Comparison of ENCODE assay signal across 36 mouse cellular contexts in genomic region chr14:51737967-51738366, GRCm38 (mm10). TPM values are rescaled to one million over a fixed set of nuclear protein-coding genes. Genes with fewer than 3 reads are reported as not detected.
DNase-seq lines count a peak whose midpoint lies in the region; ATAC-seq and TF ChIP-seq lines count a peak whose summit lies in the region.
"Had no signal": no experiment of that assay in that cellular context is flagged by ENCODE, and none has a peak within 500 bp of the region (broad histone marks: within the 10 kb centered on the region; RNA-seq: fewer than 3 reads in every experiment).

No protein-coding gene starts in this region.

- H3K27ac ChIP-seq in forebrain, postnatal 0 days (ENCODE audit: low read depth, low read length): no peak overlapping the region
- no peak overlapping the region for H3K27ac ChIP-seq in forebrain, embryonic 13.5 days
- H3K27ac ChIP-seq in midbrain, embryonic 11.5 days (ENCODE audit: low read depth, low read length): no peak overlapping the region
- H3K27ac ChIP-seq in midbrain, embryonic 13.5 days: no peak overlapping the region
- H3K27ac ChIP-seq in embryonic facial prominence, embryonic 15.5 days (replicated peaks): no peak overlapping the region
- H3K27ac ChIP-seq: forebrain, embryonic 15.5 days; heart, adult 2 months; heart, embryonic 13.5 days; kidney, postnatal 0 days; limb, embryonic 13.5 days; liver, embryonic 12.5 days had no signal

- TF ChIP-seq CTCF in forebrain, postnatal 0 days (IDR thresholded peaks at IDR 0.05; ENCODE audit: low read depth): no peak
- TF ChIP-seq CTCF in E14TG2a.4 (conservative IDR thresholded peaks at IDR 0.05; ENCODE audit: low read length): no peak

- no peak overlapping the region for H3K9ac ChIP-seq in forebrain, postnatal 0 days
- H3K9ac ChIP-seq in forebrain, embryonic 13.5 days: no peak overlapping the region
- no peak overlapping the region for H3K9ac ChIP-seq in midbrain, embryonic 11.5 days (ENCODE audit: low read length)
- no peak overlapping the region for H3K9ac ChIP-seq in midbrain, embryonic 13.5 days (replicated peaks)
- H3K9ac ChIP-seq in embryonic facial prominence, embryonic 15.5 days: no peak overlapping the region
- H3K9ac ChIP-seq: forebrain, embryonic 15.5 days; heart, embryonic 13.5 days; limb, embryonic 13.5 days; liver, embryonic 12.5 days; liver, postnatal 0 days had no signal

- H3K27me3 ChIP-seq in forebrain, postnatal 0 days (ENCODE audit: insufficient read depth, low read length): peaks cover 30% of the 10 kb centered on the region
- peaks cover 51% of the 10 kb centered on the region for H3K27me3 ChIP-seq in forebrain, embryonic 13.5 days
- peaks cover 39% of the 10 kb centered on the region for H3K27me3 ChIP-seq in midbrain, embryonic 11.5 days (ENCODE audit: control insufficient read depth, insufficient read depth, low read length)
- H3K27me3 ChIP-seq in midbrain, embryonic 13.5 days: peaks cover 53% of the 10 kb centered on the region
- H3K27me3 ChIP-seq in E14TG2a.4 (ENCODE audit: insufficient read depth, low read length): peaks cover 42% of the 10 kb centered on the region
- H3K27me3 ChIP-seq in embryonic facial prominence, embryonic 15.5 days: peaks cover 46% of the 10 kb centered on the region

- no peak overlapping the region for H3K4me3 ChIP-seq in forebrain, postnatal 0 days (ENCODE audit: low read depth, low read length)
- H3K4me3 ChIP-seq in forebrain, embryonic 13.5 days: no peak overlapping the region
- no peak overlapping the region for H3K4me3 ChIP-seq in midbrain, embryonic 11.5 days (ENCODE audit: low read depth, low read length)
- no peak overlapping the region for H3K4me3 ChIP-seq in midbrain, embryonic 13.5 days (replicated peaks)
- H3K4me3 ChIP-seq in E14TG2a.4 (replicated peaks; ENCODE audit: low read length): peak overlapping the region; percentile 49; the same call in 1 of the 2 replicates
- no peak overlapping the region for H3K4me3 ChIP-seq in embryonic facial prominence, embryonic 15.5 days (replicated peaks)
- H3K4me3 ChIP-seq: heart, adult 2 months; liver, embryonic 12.5 days; megakaryocyte, embryonic 14.5 days had no signal

- no peak overlapping the region for H3K4me2 ChIP-seq in forebrain, postnatal 0 days (ENCODE audit: low read depth)
- no peak overlapping the region for H3K4me2 ChIP-seq in forebrain, embryonic 13.5 days
- H3K4me2 ChIP-seq in midbrain, embryonic 11.5 days: no peak overlapping the region
- H3K4me2 ChIP-seq in midbrain, embryonic 13.5 days (replicated peaks): no peak overlapping the region
- no peak overlapping the region for H3K4me2 ChIP-seq in embryonic facial prominence, embryonic 15.5 days (replicated peaks)
- H3K4me2 ChIP-seq: liver, embryonic 12.5 days had no signal

- no peaks in the 10 kb centered on the region for H3K9me3 ChIP-seq in forebrain, postnatal 0 days (ENCODE audit: low read length)
- no peaks in the 10 kb centered on the region for H3K9me3 ChIP-seq in forebrain, embryonic 13.5 days (replicated peaks)
- H3K9me3 ChIP-seq in midbrain, embryonic 11.5 days (ENCODE audit: control insufficient read depth, low read length): no peaks in the 10 kb centered on the region
- no peaks in the 10 kb centered on the region for H3K9me3 ChIP-seq in midbrain, embryonic 13.5 days
- no peaks in the 10 kb centered on the region for H3K9me3 ChIP-seq in E14TG2a.4 (ENCODE audit: low read length)
- H3K9me3 ChIP-seq in embryonic facial prominence, embryonic 15.5 days (replicated peaks): no peaks in the 10 kb centered on the region
- H3K9me3 ChIP-seq: forebrain, embryonic 15.5 days; heart, embryonic 13.5 days; limb, embryonic 13.5 days; liver, embryonic 12.5 days; megakaryocyte, embryonic 14.5 days had no signal

- peaks cover 10% of the 10 kb centered on the region; the same call in 1 of the 2 replicates for H3K4me1 ChIP-seq in forebrain, postnatal 0 days (ENCODE audit: insufficient read depth)
- H3K4me1 ChIP-seq in forebrain, embryonic 13.5 days: peaks cover 24% of the 10 kb centered on the region
- H3K4me1 ChIP-seq in midbrain, embryonic 11.5 days (ENCODE audit: control insufficient read depth, insufficient read depth, low read length): peaks cover 8% of the 10 kb centered on the region
- H3K4me1 ChIP-seq in midbrain, embryonic 13.5 days (replicated peaks): peaks cover 22% of the 10 kb centered on the region
- H3K4me1 ChIP-seq in E14TG2a.4 (replicated peaks; ENCODE audit: low read depth, low read length): peaks cover 33% of the 10 kb centered on the region
- H3K4me1 ChIP-seq in embryonic facial prominence, embryonic 15.5 days: peaks cover 24% of the 10 kb centered on the region
- H3K4me1 ChIP-seq: liver, embryonic 12.5 days had no signal

- no peak for DNase-seq in forebrain, postnatal 0 days
- DNase-seq in midbrain, embryonic 11.5 days (ENCODE audit: low spot score, missing footprints): peak; percentile 80
- DNase-seq in liver: no peak
- DNase-seq: adrenal gland, postnatal 14 days; cerebellum, adult 11 months; cerebellum, adult 9-10 months; cerebellum, postnatal 36 days; embryo, embryonic 11 days; heart, adult 2 months; heart, postnatal 10 days; kidney, adult 18-20 months; liver, postnatal 0 days; lung, postnatal 4 days; spleen, adult 18-20 months; thymus, postnatal 14 days had no signal

- ATAC-seq in forebrain, postnatal 0 days: 0 out of 2 replicates have a peak, but pooled peaks have one; percentile 18
- no peak for ATAC-seq in forebrain, embryonic 13.5 days
- no peak; the same call in 1 of the 2 replicates for ATAC-seq in midbrain, embryonic 11.5 days (ENCODE audit: low FRiP score)
- ATAC-seq in midbrain, embryonic 13.5 days: no peak
- ATAC-seq in embryonic facial prominence, embryonic 15.5 days (ENCODE audit: insufficient number of reproducible peaks, low FRiP score, low TSS enrichment, low read depth): peak; percentile 47; the same call in 1 of the 2 replicates
- ATAC-seq: hindbrain, embryonic 16.5 days; liver, embryonic 12.5 days; liver, postnatal 0 days; lung, postnatal 0 days had no signal

- H3K36me3 ChIP-seq in forebrain, postnatal 0 days (ENCODE audit: insufficient read depth): no peaks in the 10 kb centered on the region
- H3K36me3 ChIP-seq in forebrain, embryonic 13.5 days (ENCODE audit: poor library complexity, severe bottlenecking): no peaks in the 10 kb centered on the region
- no peaks in the 10 kb centered on the region for H3K36me3 ChIP-seq in midbrain, embryonic 11.5 days (ENCODE audit: control insufficient read depth, insufficient read depth, low read length)
- H3K36me3 ChIP-seq in midbrain, embryonic 13.5 days: no peaks in the 10 kb centered on the region
- no peaks in the 10 kb centered on the region for H3K36me3 ChIP-seq in E14TG2a.4 (ENCODE audit: insufficient read depth, low read length)
- no peaks in the 10 kb centered on the region for H3K36me3 ChIP-seq in embryonic facial prominence, embryonic 15.5 days
- H3K36me3 ChIP-seq: forebrain, embryonic 15.5 days; heart, embryonic 13.5 days; limb, embryonic 13.5 days; liver, embryonic 12.5 days had no signal

- WGBS in forebrain, postnatal 0 days: 14% methylated on average over 12 of the region's 12 CpGs
- 9% methylated on average over 12 of the region's 12 CpGs for WGBS in forebrain, embryonic 13.5 days
- 7% methylated on average over 12 of the region's 12 CpGs for WGBS in midbrain, embryonic 11.5 days
- 13% methylated on average over 12 of the region's 12 CpGs for WGBS in midbrain, embryonic 13.5 days
- WGBS in embryonic facial prominence, embryonic 15.5 days: 14% methylated on average over 12 of the region's 12 CpGs

RNA-seq across cellular contexts. Expression of gene Gm5800, which starts 21.0 kb away (rescaled TPM):
- not detected in 2 replicates for total RNA-seq in forebrain, postnatal 0 days (2014; rRNA removed)
- polyA plus RNA-seq in forebrain, postnatal 0 days (2015; fragmentation: Nextera tagmentation; extraction: Ambion mirVana): not detected in 2 replicates
- polyA plus RNA-seq in forebrain, embryonic 13.5 days (2015; fragmentation: Nextera tagmentation; extraction: Ambion mirVana): not detected in 2 replicates
- not detected in 2 replicates for polyA plus RNA-seq in midbrain, embryonic 11.5 days (2014; fragmentation: Nextera tagmentation; extraction: Ambion mirVana)
- not detected in 2 replicates for polyA plus RNA-seq in midbrain, embryonic 13.5 days (2015; fragmentation: Nextera tagmentation; extraction: Ambion mirVana)
- polyA plus RNA-seq in embryonic facial prominence, embryonic 15.5 days (2015; fragmentation: Nextera tagmentation; extraction: Ambion mirVana): not detected in 2 replicates
- total RNA-seq: adrenal gland, postnatal 14 days; gastrocnemius, adult 8-10 months; gastrocnemius, postnatal 4 days; heart, adult 2 months; heart, postnatal 10 days; hematopoietic stem cell, adult 5-6 weeks; left cerebral cortex, postnatal 10 days had no signal
- polyA plus RNA-seq: embryonic facial prominence, embryonic 14.5 days; forebrain, embryonic 15.5 days; heart, adult 2 months; heart, embryonic 13.5 days; hindbrain, embryonic 16.5 days; intestine, embryonic 14.5 days; kidney, postnatal 0 days; limb, embryonic 13.5 days; liver, embryonic 12.5 days; liver, postnatal 0 days; lung, postnatal 0 days; neural tube, embryonic 14.5 days; stomach, embryonic 16.5 days; urinary bladder, adult 2 months had no signal

RNA-seq across cellular contexts. Expression of gene Ang4, which starts 35.4 kb away (rescaled TPM):
- total RNA-seq in forebrain, postnatal 0 days (2014; rRNA removed): not detected in 2 replicates
- polyA plus RNA-seq in forebrain, postnatal 0 days (2015; fragmentation: Nextera tagmentation; extraction: Ambion mirVana): not detected in 2 replicates
- not detected in 2 replicates for polyA plus RNA-seq in forebrain, embryonic 13.5 days (2015; fragmentation: Nextera tagmentation; extraction: Ambion mirVana)
- not detected in 2 replicates for polyA plus RNA-seq in midbrain, embryonic 11.5 days (2014; fragmentation: Nextera tagmentation; extraction: Ambion mirVana)
- polyA plus RNA-seq in midbrain, embryonic 13.5 days (2015; fragmentation: Nextera tagmentation; extraction: Ambion mirVana): not detected in 2 replicates
- polyA plus RNA-seq in embryonic facial prominence, embryonic 15.5 days (2015; fragmentation: Nextera tagmentation; extraction: Ambion mirVana): not detected in 2 replicates
- total RNA-seq: adrenal gland, postnatal 14 days; gastrocnemius, adult 8-10 months; gastrocnemius, postnatal 4 days; heart, adult 2 months; heart, postnatal 10 days; hematopoietic stem cell, adult 5-6 weeks; left cerebral cortex, postnatal 10 days had no signal
- polyA plus RNA-seq: embryonic facial prominence, embryonic 14.5 days; forebrain, embryonic 15.5 days; heart, adult 2 months; heart, embryonic 13.5 days; hindbrain, embryonic 16.5 days; limb, embryonic 13.5 days; liver, embryonic 12.5 days; liver, postnatal 0 days; lung, postnatal 0 days; neural tube, embryonic 14.5 days had no signal

RNA-seq across cellular contexts. Expression of gene Gm17079, which starts 42.7 kb away (rescaled TPM):
- not detected in 2 replicates for total RNA-seq in forebrain, postnatal 0 days (2014; rRNA removed)
- not detected in 2 replicates for polyA plus RNA-seq in forebrain, postnatal 0 days (2015; fragmentation: Nextera tagmentation; extraction: Ambion mirVana)
- not detected in 2 replicates for polyA plus RNA-seq in forebrain, embryonic 13.5 days (2015; fragmentation: Nextera tagmentation; extraction: Ambion mirVana)
- polyA plus RNA-seq in midbrain, embryonic 11.5 days (2014; fragmentation: Nextera tagmentation; extraction: Ambion mirVana): not detected in 2 replicates
- polyA plus RNA-seq in midbrain, embryonic 13.5 days (2015; fragmentation: Nextera tagmentation; extraction: Ambion mirVana): not detected in 2 replicates
- not detected in 2 replicates for polyA plus RNA-seq in embryonic facial prominence, embryonic 15.5 days (2015; fragmentation: Nextera tagmentation; extraction: Ambion mirVana)
- total RNA-seq: adrenal gland, postnatal 14 days; gastrocnemius, adult 8-10 months; gastrocnemius, postnatal 4 days; heart, adult 2 months; heart, postnatal 10 days; hematopoietic stem cell, adult 5-6 weeks; left cerebral cortex, postnatal 10 days had no signal
- polyA plus RNA-seq: embryonic facial prominence, embryonic 14.5 days; forebrain, embryonic 15.5 days; heart, adult 2 months; heart, embryonic 13.5 days; hindbrain, embryonic 16.5 days; intestine, embryonic 14.5 days; kidney, postnatal 0 days; limb, embryonic 13.5 days; liver, embryonic 12.5 days; liver, postnatal 0 days; lung, postnatal 0 days; neural tube, embryonic 14.5 days; stomach, embryonic 16.5 days; urinary bladder, adult 2 months had no signal

Comparison
In these comparisons a context has a peak if more than half of its experiments do, and no peak if none do; other contexts are left out.
1. ATAC-seq: peak in forebrain, postnatal 0 days (single experiment) and embryonic facial prominence, embryonic 15.5 days (single experiment); none in forebrain, embryonic 13.5 days (single experiment), midbrain, embryonic 11.5 days (single experiment) and midbrain, embryonic 13.5 days (single experiment).